Mouse (Mus musculus): ENCODE measurements at regions not wholly inside any gene's neighbourhood (a gene's known extent, or its start where the extent isn't known, plus 50 kb on each side); places are given as distances from the start of the nearest gene placed in this dataset.

GRCm38 (mm10) chr13:51295872-51296271 lies 112.6 kb upstream of the S1pr3 start:
- in situ Hi-C loops (cut with MboI, MseI) = loop anchor here (5.0 to 25.0 kb wide), 2 partner anchors 121 to 884 kb away; partner anchors contain the start of gene Fbxw17

DNA sequence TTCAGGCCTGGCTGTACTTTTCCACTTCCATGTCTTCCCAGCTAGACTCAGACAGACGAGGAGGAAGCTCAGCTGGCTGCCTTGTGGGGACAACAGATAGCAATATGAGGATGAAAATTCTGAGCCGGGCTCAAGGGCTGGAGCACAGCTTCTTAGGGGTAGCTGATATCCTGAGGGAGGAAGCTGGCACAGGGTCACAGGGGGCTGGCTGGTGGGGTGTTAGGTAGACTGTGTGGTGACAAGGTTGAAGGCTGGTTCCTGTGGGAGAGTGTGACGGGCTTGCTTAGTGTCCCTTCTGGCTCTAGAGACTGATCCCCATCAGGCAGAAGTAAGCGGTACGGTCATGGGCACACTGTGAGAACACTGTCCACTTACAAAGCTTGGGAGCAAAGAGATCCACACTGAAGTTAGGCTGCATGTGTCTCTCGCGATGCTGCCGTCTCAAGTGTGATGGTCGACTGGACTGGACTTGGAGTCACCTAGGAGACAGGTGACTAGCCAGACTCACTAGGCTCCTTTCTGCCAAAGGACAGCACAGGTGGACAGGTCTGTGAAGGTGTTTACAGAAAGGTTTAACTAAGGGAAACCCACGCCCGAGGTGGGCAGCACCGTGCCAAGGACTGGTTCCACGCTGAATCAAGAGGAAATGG lies 111.1 kb upstream of the S1pr3 start:
- in situ Hi-C loops (cut with MboI, MseI) = loop anchor here (5.0 to 25.0 kb wide), 2 partner anchors 120 to 885 kb away; partner anchors contain the start of gene Fbxw17

DNA sequence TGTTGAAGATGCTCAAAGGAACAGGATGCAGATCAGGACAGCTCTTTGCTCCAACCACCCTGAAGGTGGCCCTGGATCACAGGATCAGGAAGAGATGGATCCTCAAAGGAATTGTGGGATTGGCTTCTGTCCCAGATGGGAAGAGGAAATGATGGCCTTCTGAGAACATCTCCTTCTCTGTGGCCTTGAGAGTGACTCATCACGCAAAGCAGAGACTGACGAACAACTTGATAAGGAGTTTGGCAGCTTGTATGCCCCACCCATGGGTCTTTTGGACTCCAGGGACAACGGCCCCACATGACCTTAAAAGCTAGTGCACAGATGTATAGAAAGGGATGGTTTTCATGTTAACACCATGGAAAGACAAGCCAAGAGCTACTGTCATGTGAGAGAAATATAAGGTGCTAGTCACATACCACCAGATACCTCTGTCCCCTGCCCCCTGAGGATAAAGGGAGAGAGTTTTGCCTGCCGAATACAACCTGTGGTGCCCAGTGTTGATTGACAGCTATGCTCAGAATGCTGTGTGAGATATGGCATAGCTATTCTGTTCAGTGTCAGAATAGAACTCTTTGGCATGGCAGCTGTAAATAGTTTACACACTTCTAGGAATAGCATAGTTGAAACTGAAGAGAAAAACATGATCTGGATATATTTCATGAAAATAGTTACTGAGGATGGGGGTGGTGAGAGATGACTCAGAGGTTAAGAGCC lies 109.2 kb upstream of the S1pr3 start:
- in situ Hi-C loops (cut with MboI, MseI) = loop anchor here (5.0 to 25.0 kb wide), 2 partner anchors 118 to 887 kb away; partner anchors contain the start of gene Fbxw17

GRCm38 (mm10) chr13:51301476-51301875 lies 107.0 kb upstream of the S1pr3 start:
- in situ Hi-C loops (cut with MboI, MseI) = no loop called here

DNA sequence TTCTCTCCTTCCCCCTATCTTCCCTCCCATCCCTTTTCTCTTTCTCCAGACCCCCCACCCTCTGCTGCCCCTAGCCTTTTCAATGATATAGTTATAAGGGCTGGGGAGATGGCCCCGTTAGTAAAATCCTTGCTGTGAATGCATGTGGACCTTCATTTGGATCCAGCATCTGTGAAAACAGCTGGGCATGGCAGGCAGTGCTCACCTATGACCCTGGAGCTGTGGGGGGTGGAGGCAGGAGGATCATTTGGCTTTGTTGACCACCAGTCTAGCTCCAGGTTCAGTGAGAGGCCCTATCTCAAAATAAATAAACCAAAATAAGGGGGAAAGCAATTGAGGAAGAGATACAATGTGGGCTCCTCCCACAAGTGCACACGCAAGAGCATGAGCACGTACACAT lies 105.3 kb upstream of the S1pr3 start:
- in situ Hi-C loops (cut with MboI, MseI) = no loop called here

DNA sequence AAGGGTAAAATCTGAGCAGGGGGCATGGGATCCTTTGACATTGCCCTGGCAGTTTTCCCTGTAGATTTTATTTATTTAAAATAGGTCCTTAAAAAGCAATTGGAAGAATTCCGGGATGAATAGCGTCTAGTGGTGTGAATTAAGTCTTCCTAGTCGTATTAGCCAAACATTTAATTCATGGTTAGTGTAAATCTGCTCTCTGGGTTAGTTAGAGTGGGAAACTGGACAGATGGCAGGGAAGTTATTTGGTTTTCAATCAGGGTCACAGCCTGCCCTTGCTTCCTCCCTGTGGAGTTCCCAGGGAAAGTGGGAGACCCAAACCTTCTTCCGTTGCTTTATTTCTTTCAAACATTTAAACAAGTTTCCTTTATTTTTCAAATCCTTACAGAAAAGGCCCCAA lies 103.8 kb upstream of the S1pr3 start:
- in situ Hi-C loops (cut with MboI, MseI) = no loop called here

DNA sequence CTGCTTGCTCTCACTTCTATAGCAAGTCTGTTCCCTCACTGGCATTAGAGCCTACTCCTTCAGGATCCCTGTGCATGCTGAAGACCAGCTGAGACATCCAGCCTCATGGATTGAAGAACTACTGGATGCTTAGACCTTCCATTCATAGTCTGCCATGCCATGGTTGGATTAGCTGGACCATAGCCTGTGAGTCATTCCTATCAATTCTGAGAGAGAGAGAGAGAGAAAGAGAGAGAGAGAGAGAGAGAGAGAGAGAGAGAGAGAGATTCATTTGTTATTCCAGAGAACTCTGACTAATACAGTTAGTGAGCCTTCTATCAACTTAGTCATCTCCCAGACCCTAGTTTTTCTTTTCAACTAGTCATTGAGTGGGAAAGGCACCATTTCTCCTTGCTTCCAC lies 99.0 kb upstream of the S1pr3 start:
- in situ Hi-C loops (cut with MboI, MseI) = no loop called here

- in situ Hi-C loops (cut with MboI, MseI) = no loop called here
These were observed 98.4 kb upstream of the S1pr3 start for GRCm38 (mm10) chr13:51310041-51310440.

DNA sequence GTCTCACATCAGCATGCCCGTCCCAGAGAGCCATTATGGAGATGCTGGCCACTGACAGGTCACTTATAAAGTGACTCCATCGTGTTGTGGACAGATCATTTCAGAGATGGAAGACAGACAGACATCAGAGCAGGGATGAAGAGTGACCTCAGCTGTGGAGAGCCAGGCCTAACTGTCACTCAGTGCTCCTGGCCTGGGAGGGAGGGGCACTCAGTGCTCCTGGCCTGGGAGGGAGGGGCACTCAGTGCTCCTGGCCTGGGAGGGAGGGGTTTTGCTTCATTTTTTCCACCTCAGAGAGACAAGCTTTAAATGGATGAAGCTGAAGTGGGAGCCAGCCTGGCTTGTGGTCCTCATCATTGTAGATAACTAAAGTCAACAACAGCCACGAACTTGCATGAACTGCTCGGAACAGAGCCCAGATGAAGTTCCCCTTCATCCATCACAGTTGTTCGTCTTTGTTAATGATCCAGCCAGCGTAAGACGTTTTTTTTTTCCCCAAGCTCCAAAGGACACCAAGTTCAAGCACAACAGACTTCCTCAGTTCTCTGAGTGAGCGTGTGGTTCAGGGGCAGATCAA lies 96.7 kb upstream of the S1pr3 start:
- in situ Hi-C loops (cut with MboI, MseI) = no loop called here

DNA sequence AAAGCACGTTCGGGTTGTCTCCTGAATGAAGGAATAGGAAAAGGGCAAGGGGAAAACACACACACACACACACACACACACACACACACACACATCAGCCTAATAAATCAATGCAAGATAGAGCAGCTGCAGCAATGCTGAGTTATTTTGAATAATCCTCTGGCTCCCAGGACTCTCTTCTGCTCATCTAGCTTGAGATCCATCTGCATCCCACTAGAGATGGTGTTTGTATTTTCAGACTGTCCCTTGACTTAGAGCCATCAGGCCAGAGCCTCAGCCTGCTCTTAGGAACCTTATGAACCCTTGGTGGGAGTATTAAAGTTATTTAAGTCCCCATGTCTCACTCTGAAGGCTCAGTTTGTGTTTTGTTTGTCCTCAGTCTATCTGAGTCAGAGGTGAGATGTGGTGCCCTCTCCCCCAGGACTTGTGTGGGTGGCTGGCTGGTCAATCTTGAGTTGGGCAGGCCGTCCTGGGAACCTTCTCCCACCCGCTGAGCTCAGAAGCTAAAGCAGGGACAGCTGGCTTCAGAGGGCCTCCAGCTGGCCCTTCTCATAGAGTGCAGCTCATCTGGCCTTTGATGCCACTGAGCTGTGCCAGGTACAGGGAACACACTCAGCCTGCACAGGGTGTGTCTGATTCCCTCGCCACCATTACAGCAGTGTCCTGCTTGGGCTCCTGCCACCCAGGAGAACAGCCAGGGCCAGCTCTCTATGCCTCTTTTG lies 95.1 kb upstream of the S1pr3 start:
- in situ Hi-C loops (cut with MboI, MseI) = no loop called here

- in situ Hi-C loops (cut with MboI, MseI) = no loop called here
These were observed 93.9 kb upstream of the S1pr3 start for GRCm38 (mm10) chr13:51314541-51314977.

- in situ Hi-C loops (cut with MboI, MseI) = no loop called here
These were observed 93.2 kb upstream of the S1pr3 start for GRCm38 (mm10) chr13:51315008-51315778.

GRCm38 (mm10) chr13:51315779-51316041 lies 92.7 kb upstream of the S1pr3 start:
- in situ Hi-C loops (cut with MboI, MseI) = no loop called here

DNA sequence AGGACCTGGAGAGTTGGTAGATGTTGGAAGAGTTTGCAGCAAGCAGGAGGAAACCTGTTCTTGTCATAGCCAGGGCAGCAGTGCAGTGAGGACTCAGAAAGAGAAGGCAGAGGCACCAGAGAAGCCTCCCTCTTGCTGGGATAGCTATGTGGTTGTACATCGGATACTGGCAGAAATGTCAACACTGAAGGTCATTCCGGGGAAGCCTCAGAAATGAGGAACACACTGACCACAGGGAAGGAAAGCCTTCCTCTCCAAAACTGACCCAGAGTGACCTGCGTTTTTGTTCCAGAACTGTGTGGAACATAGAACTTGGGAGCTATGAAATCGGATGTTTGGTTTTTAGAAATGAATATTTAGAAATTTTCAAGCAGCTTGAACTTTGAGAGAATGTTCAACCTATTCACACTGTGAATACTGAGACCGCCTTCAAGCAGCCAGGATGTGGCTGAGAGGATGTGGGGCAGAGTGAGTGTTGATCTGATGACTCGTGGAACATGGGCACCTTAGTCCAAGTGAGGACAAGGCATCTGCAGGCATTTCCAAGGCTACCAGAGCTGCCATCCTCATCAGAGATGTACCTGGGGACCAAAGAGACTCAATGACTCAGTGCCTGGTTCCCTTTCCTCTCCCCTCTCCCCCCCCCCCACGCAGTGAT lies 85.3 kb upstream of the S1pr3 start:
- in situ Hi-C loops (cut with MboI, MseI) = no loop called here

GRCm38 (mm10) chr13:51324714-51325113 lies 83.7 kb upstream of the S1pr3 start:
- in situ Hi-C loops (cut with MboI, MseI) = no loop called here

GRCm38 (mm10) chr13:51325298-51325697 lies 83.1 kb upstream of the S1pr3 start:
- in situ Hi-C loops (cut with MboI, MseI) = no loop called here

GRCm38 (mm10) chr13:51326128-51326527 lies 82.3 kb upstream of the S1pr3 start:
- in situ Hi-C loops (cut with MboI, MseI) = no loop called here

DNA sequence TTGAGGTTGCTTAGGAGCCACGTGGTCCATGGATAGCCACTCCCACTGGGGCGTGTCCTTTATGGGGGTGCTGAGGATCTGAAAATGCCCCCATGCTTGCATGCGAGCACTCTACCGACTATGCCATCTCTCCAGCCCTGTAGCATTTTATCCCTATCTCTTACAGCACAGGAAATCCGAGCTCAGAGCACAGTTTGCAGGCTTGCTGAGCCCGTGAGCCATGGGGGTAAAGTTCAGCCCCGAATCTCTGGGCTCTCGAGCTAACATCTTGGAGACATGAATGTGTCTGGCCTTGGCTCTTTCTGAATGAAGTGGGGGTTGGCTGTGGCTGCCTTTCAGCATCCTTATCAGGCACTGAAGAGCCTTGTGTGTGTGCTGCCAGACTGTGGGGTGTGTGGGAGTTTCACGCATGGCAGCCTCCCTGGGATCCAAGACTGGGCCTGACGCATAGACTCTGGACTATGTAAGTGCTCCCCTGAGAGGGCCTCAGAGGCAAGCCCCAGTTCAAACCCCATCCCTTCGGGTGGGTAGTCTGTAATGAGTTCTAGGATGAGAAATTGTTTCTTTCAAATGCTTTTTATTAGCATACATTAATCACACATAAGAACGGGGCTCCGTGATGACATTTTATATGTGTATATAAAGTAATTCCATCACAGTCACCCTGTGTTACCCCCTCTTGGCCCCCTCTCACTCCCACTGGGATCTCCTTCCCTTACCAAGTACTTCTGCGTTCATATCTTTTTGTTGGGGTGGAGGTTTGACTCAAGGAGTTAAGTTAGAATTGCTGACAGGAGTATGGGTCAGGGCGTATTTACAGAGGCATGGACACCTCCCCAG lies 80.1 kb upstream of the S1pr3 start:
- in situ Hi-C loops (cut with MboI, MseI) = no loop called here

GRCm38 (mm10) chr13:51328971-51329346 lies 79.5 kb upstream of the S1pr3 start:
- in situ Hi-C loops (cut with MboI, MseI) = no loop called here

DNA sequence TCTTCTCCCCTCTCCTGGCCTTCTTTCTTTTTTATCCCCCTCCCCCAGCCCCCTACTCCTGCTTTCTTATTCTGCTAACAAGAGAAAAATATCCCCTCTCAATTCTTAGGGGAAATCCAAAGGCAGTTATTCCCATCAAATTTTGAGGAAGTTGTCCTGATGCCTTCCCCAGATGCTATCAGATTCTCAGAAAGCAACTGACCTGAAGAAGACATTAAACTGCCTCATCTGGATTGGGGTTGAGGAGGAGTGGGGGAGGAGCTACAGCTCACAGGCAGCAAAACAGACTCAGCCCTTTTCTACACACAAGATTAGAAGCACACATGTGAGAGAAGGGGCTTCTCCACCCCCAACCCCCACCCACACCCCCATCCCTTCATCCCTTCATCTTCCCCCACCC lies 78.7 kb upstream of the S1pr3 start:
- in situ Hi-C loops (cut with MboI, MseI) = no loop called here
